Mouse (Mus musculus) v-Abl transformed pro-B cells (cell line): ENCODE measurements around the gene Coro1c.

ENCODE experiments used
- in situ Hi-C, 2 experiments: fragments of 400-800 bp; cut with MboI; formaldehyde crosslinking; loops; one replicate each; pipeline ENCODE4 v1.15.1; 2025; ENCODE audit not compliant: unreplicated experiment in 2 of 2

The Coro1c gene

GRCm38 (mm10) chr5:113842906-113843305 is 65.7 kb downstream of the Coro1c start:
- in situ Hi-C loops: loop anchor here (5.0 to 25.0 kb wide), 4 partner anchors 71 to 1794 kb away; partner anchors contain the start of genes Iscu (in 1 of the 2), Rab35 (in 1 of the 2) and Sart3 (in 1 of the 2)

DNA sequence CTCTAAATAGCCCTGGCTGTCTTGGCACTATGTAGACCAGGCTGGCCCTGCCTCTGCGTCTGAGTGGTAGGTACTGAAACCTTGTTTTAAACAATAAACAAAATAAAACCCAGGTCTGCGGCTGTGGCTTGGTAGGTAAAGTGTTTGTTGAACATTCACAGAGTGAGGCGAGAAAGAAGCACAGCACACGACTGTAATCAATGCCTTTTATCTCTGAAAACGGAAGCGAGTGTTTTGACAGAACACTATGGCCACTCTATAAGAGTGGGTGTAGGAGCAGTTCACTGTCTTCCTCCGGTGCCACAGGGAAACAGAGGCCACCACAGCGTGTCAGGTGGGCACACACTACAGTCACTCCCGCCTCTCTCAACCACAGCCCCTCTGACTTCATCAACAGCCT is 66.3 kb downstream of the Coro1c start:
- in situ Hi-C loops: loop anchor here (5.0 to 25.0 kb wide), 4 partner anchors 70 to 1795 kb away; partner anchors contain the start of genes Iscu (in 1 of the 2), Rab35 (in 1 of the 2) and Sart3 (in 1 of the 2)

DNA sequence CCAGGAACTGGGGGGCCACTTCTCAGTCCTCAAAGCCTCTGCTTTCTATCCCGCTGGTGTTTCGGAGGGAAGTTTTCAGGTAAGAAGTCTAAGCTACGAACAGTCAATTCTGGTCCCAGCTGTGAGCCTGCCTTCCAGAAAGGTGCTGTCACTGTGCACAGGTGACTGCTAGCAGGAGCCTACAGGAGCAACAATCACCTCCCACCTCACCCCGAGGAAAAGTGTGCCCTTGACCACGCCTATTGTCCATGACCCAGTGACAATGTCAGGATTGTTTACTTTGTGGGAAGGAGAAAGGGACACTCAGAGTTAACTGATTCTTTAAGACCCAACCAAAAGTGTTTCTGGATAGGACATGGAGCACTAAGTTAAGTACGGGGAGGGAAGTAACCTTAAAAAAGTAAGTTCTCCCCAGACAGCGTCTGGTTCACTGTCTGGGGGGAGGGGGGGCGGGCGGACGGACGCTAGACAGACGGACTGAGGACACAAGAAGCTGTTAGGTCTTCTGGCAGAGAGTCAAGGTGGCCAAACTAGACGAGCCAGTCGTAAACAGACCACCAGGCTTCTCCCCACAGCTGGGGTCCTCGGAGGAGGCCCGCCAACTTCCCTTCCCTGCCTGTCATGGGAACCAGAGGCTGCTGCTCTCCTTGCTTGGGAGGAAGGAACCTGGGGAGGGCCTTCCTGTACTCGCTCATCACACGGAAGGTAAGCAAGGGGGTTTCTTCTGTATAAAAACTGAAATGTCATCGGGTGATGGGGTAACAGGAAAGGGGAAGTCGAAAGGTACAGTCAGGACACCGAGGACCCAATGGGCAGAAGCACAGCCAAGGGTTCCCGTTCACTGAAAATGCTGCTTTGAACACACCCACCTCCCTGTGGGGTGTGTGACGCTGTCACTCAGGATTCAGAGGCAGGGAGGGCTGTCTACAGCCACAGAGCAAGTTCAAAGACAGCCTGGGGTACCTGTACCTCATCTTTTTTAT is 67.0 kb downstream of the Coro1c start:
- in situ Hi-C loops: loop anchor here (5.0 to 25.0 kb wide), 4 partner anchors 69 to 1796 kb away; partner anchors contain the start of genes Iscu (in 1 of the 2), Rab35 (in 1 of the 2) and Sart3 (in 1 of the 2)

GRCm38 (mm10) chr5:113840443-113840842 is 68.1 kb downstream of the Coro1c start:
- in situ Hi-C loops: loop anchor here (5.0 to 25.0 kb wide), 4 partner anchors 68 to 1797 kb away; partner anchors contain the start of genes Iscu (in 1 of the 2), Rab35 (in 1 of the 2) and Sart3 (in 1 of the 2)

DNA sequence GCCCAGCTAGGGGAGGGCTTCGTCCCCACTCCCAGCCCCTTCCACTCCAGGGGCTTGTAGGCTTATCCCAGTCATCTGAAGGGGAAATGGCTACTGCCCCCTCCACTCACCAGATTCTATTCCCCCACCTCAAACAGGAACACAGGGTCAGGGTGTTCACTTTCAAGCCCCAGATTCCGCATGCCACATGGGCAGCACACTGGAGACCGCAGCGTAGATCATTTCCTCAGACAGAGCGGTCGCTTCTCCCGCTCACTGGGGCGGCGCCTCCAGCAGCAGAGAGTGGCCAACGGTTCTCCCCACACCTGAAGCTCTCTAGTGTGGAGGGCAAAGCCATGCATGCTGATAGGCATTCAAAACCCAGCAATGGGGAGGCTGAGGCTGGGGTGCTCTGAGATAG is 71.6 kb downstream of the Coro1c start:
- in situ Hi-C loops: loop anchor here (5.0 to 25.0 kb wide), 3 partner anchors 65 to 1800 kb away; partner anchors contain the start of genes Iscu (in 1 of the 2), Rab35 (in 1 of the 2) and Sart3 (in 1 of the 2)

GRCm38 (mm10) chr5:113833316-113833947 is 75.1 kb downstream of the Coro1c start:
- in situ Hi-C loops: loop anchor here (5.0 to 25.0 kb wide), 3 partner anchors 669 to 1804 kb away; partner anchors contain the start of gene Rab35 (in 1 of the 2)

- in situ Hi-C loops: loop anchor here (5.0 to 25.0 kb wide), 3 partner anchors 668 to 1805 kb away; partner anchors contain the start of gene Rab35 (in 1 of the 2)
These were observed 76.1 kb downstream of the Coro1c start, which contains the start of gene Selplg for GRCm38 (mm10) chr5:113832490-113832901. Selplg (minus strand) TSS chr5:113832644.

DNA sequence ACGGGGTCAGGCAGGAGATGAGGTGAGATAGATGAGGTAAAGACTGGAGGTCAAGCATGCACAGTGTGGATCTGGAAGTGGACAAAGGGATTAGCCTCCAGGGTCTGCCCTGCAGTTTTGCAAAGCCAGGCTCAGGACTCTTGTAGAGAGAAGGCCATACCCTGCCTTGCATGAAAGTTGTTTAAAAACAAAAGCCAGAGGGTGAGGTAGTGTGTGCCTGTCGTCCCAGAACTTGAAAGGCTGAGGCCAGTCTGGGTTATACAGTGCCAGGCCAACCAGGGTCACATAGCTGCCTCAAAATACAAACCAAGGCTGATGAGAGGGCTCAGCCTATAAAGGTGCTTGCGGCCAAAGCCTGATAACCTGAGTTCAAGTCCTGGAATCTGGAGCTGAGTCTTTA is 76.8 kb downstream of the Coro1c start:
- in situ Hi-C loops: loop anchor here (5.0 to 25.0 kb wide), 3 partner anchors 667 to 1806 kb away; partner anchors contain the start of gene Rab35 (in 1 of the 2)

DNA sequence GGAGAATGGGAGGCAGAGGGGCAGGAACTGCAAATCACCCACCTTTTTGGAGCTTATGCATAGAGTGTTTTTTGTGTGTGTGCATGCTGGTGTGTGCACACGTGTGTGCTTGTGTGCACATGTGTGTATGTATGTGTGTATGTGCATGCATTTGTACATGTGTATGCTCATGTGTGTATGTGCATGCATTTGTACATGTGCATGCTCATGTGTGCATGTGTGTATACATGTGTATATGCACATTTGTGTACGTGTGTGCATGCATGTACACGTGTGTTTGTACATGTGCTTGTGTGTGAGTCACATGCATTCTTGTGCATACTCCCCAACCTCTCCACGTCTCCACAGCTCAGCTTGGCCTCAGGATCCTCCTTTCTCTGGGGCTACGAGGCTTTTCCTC is 77.8 kb downstream of the Coro1c start:
- in situ Hi-C loops: loop anchor here (5.0 to 25.0 kb wide), 3 partner anchors 666 to 1807 kb away; partner anchors contain the start of gene Rab35 (in 1 of the 2)

- in situ Hi-C loops: loop anchor here (5.0 to 25.0 kb wide), 3 partner anchors 665 to 1807 kb away; partner anchors contain the start of gene Rab35 (in 1 of the 2)
These were observed 78.3 kb downstream of the Coro1c start for GRCm38 (mm10) chr5:113830292-113830643.

DNA sequence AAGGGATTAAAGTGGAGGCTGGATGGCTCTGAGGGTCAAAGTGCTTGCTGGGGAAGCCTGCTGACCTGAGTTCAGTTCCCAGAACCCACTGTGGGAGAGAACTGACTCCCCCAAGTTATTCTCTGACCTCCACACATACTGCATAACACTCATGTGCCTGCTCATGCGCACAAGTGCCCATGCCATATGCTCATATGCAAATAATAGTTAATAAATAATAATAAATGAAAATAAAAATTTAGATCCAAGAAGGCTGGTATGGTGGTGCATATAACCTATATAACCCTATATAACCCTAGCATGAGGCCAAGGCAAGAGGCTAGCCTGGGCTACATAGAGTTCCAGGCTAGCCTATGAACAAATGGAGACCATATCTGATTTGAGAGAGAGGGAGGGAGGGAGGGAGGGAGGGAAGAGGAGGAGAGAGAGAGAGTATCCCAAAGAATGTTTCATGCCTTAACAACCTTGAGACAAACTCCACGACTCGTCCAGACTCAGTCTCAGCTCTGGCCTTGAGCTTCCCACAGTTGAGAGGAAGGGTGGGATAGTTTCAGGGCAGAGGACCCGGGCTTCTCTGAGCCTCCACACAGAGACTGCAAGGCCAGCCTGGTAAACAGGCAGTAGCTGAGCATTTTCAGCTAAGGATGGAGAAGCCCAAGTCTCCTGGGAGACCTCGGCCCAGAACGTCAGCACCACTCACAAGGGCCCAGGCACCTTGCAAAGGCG is 78.8 kb downstream of the Coro1c start:
- in situ Hi-C loops: loop anchor here (5.0 to 25.0 kb wide), 3 partner anchors 665 to 1808 kb away; partner anchors contain the start of gene Rab35 (in 1 of the 2)

- in situ Hi-C loops: loop anchor here in 1 of 2 experiments (25.0 kb wide), 1 partner anchor 1809 kb away; the partner anchor contains the start of gene Rab35
These were observed 80.1 kb downstream of the Coro1c start for GRCm38 (mm10) chr5:113828481-113828880.

GRCm38 (mm10) chr5:113827991-113828411 is 80.6 kb downstream of the Coro1c start:
- in situ Hi-C loops: loop anchor here in 1 of 2 experiments (25.0 kb wide), 1 partner anchor 1809 kb away; the partner anchor contains the start of gene Rab35

DNA sequence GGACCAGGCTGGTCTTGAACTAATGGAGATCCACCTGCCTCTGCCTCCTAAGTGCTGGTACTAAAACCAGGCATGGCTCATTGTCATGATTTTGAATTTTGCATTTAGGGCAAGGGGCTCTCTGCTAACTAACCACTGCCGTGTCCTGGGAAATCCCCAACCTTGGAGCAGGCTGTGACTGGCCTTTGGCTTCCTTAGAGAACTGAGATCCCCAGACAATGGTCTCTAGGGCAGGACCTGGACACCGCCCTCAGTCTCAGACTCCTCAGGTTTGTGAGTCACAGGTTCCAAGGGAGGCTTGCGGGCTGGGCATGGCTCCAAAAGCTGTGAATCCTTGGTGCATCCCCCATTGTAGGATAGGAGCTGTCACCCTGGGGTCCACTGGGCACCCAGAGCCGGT is 81.9 kb downstream of the Coro1c start:
- in situ Hi-C loops: loop anchor here in 1 of 2 experiments (25.0 kb wide), 1 partner anchor 1811 kb away; the partner anchor contains the start of gene Rab35

DNA sequence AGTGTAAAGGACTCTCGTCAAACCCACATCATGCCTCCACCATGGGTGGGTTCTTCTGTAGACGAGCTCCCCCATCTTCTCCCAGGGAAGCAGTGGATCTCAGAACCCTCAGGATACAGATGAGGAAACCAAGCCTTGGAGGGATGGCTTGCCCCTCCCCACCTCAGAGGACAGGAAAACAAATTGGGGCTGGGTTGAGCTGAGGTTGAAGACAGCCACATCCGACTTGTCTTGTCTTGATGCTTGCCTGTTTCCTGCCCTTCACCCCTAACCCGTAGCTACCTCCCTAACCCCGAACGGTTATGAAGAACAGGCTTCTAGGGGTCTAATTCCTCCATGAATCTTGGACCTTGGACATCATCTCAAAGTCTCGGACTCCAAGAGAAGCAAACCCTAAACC is 83.0 kb downstream of the Coro1c start:
- in situ Hi-C loops: loop anchor here in 1 of 2 experiments (25.0 kb wide), 1 partner anchor 1812 kb away; the partner anchor contains the start of gene Rab35

- in situ Hi-C loops: loop anchor here in 1 of 2 experiments (25.0 kb wide), 1 partner anchor 1663 kb away; the partner anchor contains the start of gene Sirt4
These were observed 84.3 kb downstream of the Coro1c start for GRCm38 (mm10) chr5:113824228-113824627.

- in situ Hi-C loops: loop anchor here (5.0 to 25.0 kb wide), 5 partner anchors 344 to 1669 kb away; partner anchors contain the start of gene Sirt4 (in 1 of the 2)
These were observed 90.0 kb downstream of the Coro1c start for GRCm38 (mm10) chr5:113818572-113818971.

- in situ Hi-C loops: loop anchor here (5.0 to 25.0 kb wide), 5 partner anchors 341 to 1672 kb away; partner anchors contain the start of gene Sirt4 (in 1 of the 2)
These were observed 92.9 kb downstream of the Coro1c start for GRCm38 (mm10) chr5:113815638-113816152.
